Mouse (Mus musculus): ENCODE measurements at regions not wholly inside any gene's neighbourhood (a gene's known extent, or its start where the extent isn't known, plus 50 kb on each side); places are given as distances from the start of the nearest gene placed in this dataset.

GRCm38 (mm10) chr14:48942882-48943281 lies 123.0 kb upstream of the Ap5m1 start:
- no peak overlapping the region for H3K4me3 ChIP-seq (ENCODE audit: low read length)
- H3K36me3 ChIP-seq (ENCODE audit: control insufficient read depth, insufficient read depth) = no peaks in the 10 kb centered on the region
- H3K27me3 ChIP-seq (ENCODE audit: control insufficient read depth, insufficient read depth, low read length) = no peaks in the 10 kb centered on the region

GRCm38 (mm10) chr14:48930886-48931285 lies 135.0 kb upstream of the Ap5m1 start:
- H3K4me3 ChIP-seq (ENCODE audit: low read length) = no peak overlapping the region
- no peaks in the 10 kb centered on the region for H3K4me1 ChIP-seq (ENCODE audit: control insufficient read depth, insufficient read depth, low read length)

More at GRCm38 (mm10) chr14:48942882-48943281, 123.0 kb upstream of the Ap5m1 start:
- no peaks in the 10 kb centered on the region for H3K4me1 ChIP-seq (ENCODE audit: control insufficient read depth, insufficient read depth, low read length)
- no peak overlapping the region for H3K27ac ChIP-seq (ENCODE audit: low read length)
- H3K9ac ChIP-seq (ENCODE audit: low read length) = no peak overlapping the region
- H3K4me2 ChIP-seq (ENCODE audit: low read depth, low read length) = no peak overlapping the region
- H3K9me3 ChIP-seq (replicated peaks; ENCODE audit: control insufficient read depth, low read length) = no peaks in the 10 kb centered on the region
- WGBS = 58% methylated on average over 10 of the region's 10 CpGs
- no peak for ATAC-seq (replicated peaks; ENCODE audit: extremely low read depth, insufficient read depth, low FRiP score)

GRCm38 (mm10) chr14:48925870-48926269 lies 140.0 kb upstream of the Ap5m1 start:
- Histone ChIP-seq H3K9me3 (replicated peaks; ENCODE audit: control insufficient read depth, low read length) (no peaks in the 10 kb centered on the region), H3K27me3 (ENCODE audit: control insufficient read depth, insufficient read depth, low read length) (no peaks in the 10 kb centered on the region), H3K36me3 (ENCODE audit: control insufficient read depth, insufficient read depth) (no peaks in the 10 kb centered on the region), H3K4me2 (ENCODE audit: low read depth, low read length) (no peak overlapping the region), H3K4me3 (ENCODE audit: low read length) (no peak overlapping the region), H3K4me1 (ENCODE audit: control insufficient read depth, insufficient read depth, low read length) (no peaks in the 10 kb centered on the region), H3K9ac (ENCODE audit: low read length) (no peak overlapping the region), H3K27ac (ENCODE audit: low read length) (no peak overlapping the region)
- WGBS = 70% methylated on average over 1 of the region's 1 CpGs
- no peak; the same call in 1 of the 2 replicates for ATAC-seq (replicated peaks; ENCODE audit: extremely low read depth, insufficient read depth, low FRiP score)

More at GRCm38 (mm10) chr14:48930886-48931285, 135.0 kb upstream of the Ap5m1 start:
- no peak overlapping the region for H3K27ac ChIP-seq (ENCODE audit: low read length)
- WGBS = 81% methylated on average over 9 of the region's 9 CpGs
- H3K4me2 ChIP-seq (ENCODE audit: low read depth, low read length) = no peak overlapping the region
- H3K27me3 ChIP-seq (ENCODE audit: control insufficient read depth, insufficient read depth, low read length) = no peaks in the 10 kb centered on the region
- no peaks in the 10 kb centered on the region for H3K9me3 ChIP-seq (replicated peaks; ENCODE audit: control insufficient read depth, low read length)
- no peaks in the 10 kb centered on the region for H3K36me3 ChIP-seq (ENCODE audit: control insufficient read depth, insufficient read depth)
- no peak overlapping the region for H3K9ac ChIP-seq (ENCODE audit: low read length)
- no peak for ATAC-seq (replicated peaks; ENCODE audit: extremely low read depth, insufficient read depth, low FRiP score)

DNA sequence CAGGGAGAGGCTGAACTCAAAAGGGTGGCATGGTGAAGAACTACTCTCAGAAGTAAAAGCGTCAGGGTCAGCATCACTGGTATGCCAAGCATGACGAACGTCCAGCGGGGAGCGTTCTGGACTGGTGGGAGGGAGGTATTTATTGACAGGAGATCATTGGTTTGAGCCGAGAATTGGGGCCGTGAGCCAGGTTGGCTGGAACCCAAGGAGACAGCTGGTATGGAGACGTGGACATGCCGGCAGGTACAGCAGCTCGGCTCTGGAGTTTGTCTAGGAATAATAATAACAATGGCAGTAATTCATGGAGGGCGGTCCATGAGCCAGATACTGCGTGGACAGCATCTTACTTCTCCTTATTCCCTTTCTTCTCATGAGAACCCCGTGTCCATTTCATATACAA lies 156.5 kb upstream of the Ap5m1 start:
- WGBS = 55% methylated on average over 13 of the region's 13 CpGs

DNA sequence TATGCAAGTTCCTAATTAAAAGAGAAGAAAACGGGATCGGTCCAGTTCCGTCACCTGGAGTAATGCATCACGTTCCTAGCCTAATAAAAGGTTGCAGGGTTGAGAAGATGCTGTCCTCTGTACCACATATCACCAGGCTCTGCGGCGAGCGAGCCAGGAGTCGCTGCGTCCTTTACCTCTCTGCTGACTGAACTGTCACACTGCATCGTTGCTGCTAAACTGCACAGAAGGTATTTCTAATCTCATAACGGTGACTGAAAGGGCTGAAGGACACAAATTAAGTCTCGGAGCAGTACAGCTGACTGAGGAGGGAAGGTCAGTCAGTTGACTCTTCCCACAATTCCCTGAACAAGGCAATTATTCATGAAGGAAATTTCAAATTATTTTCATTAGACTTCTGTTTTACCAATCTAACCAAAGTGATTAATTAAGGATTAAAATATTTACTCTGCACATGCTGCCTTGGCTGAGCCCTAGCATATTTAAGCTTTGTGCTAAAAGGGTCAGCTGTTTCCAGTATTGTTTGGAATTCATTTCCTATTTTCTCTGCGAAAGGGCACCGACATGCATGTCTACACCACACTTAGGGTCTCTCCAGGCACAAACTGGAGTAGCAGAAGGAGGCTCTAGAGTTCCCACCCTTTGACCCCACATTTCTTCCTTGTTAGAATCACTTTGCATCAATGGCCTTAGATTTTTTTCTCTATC lies 157.8 kb upstream of the Ap5m1 start:
- Histone ChIP-seq H3K4me2 (ENCODE audit: low read depth, low read length) (no peak overlapping the region), H3K9ac (ENCODE audit: low read length) (no peak overlapping the region), H3K27ac (ENCODE audit: low read length) (no peak overlapping the region), H3K9me3 (replicated peaks; ENCODE audit: control insufficient read depth, low read length) (no peaks in the 10 kb centered on the region), H3K4me3 (ENCODE audit: low read length) (no peak overlapping the region), H3K4me1 (ENCODE audit: control insufficient read depth, insufficient read depth, low read length) (no peaks in the 10 kb centered on the region), H3K36me3 (ENCODE audit: control insufficient read depth, insufficient read depth) (no peaks in the 10 kb centered on the region), H3K27me3 (ENCODE audit: control insufficient read depth, insufficient read depth, low read length) (no peaks in the 10 kb centered on the region; the same call in 1 of the 2 replicates)
- ATAC-seq (replicated peaks; ENCODE audit: extremely low read depth, insufficient read depth, low FRiP score) = no peak
- 71% methylated on average over 14 of the region's 14 CpGs for WGBS

More for the DNA sequence above, 156.5 kb upstream of the Ap5m1 start:
- H3K27ac ChIP-seq (ENCODE audit: low read length) = no peak overlapping the region
- ATAC-seq (replicated peaks; ENCODE audit: extremely low read depth, insufficient read depth, low FRiP score) = no peak
- H3K4me1 ChIP-seq (ENCODE audit: control insufficient read depth, insufficient read depth, low read length) = no peaks in the 10 kb centered on the region
- H3K4me2 ChIP-seq (ENCODE audit: low read depth, low read length) = no peak overlapping the region
- H3K36me3 ChIP-seq (ENCODE audit: control insufficient read depth, insufficient read depth) = no peaks in the 10 kb centered on the region
- no peak overlapping the region for H3K9ac ChIP-seq (ENCODE audit: low read length)
- no peaks in the 10 kb centered on the region for H3K9me3 ChIP-seq (replicated peaks; ENCODE audit: control insufficient read depth, low read length)
- no peaks in the 10 kb centered on the region; the same call in 1 of the 2 replicates for H3K27me3 ChIP-seq (ENCODE audit: control insufficient read depth, insufficient read depth, low read length)
- H3K4me3 ChIP-seq (ENCODE audit: low read length) = no peak overlapping the region

GRCm38 (mm10) chr14:48907403-48907973 lies 158.4 kb upstream of the Ap5m1 start:
- H3K4me3 ChIP-seq (ENCODE audit: low read length) = no peak overlapping the region
- no peaks in the 10 kb centered on the region for H3K36me3 ChIP-seq (ENCODE audit: control insufficient read depth, insufficient read depth)
- 61% methylated on average over 6 of the region's 6 CpGs for WGBS
- no peak for ATAC-seq (replicated peaks; ENCODE audit: extremely low read depth, insufficient read depth, low FRiP score)
- H3K9ac ChIP-seq (ENCODE audit: low read length) = no peak overlapping the region
- H3K4me1 ChIP-seq (ENCODE audit: control insufficient read depth, insufficient read depth, low read length) = no peaks in the 10 kb centered on the region
- no peaks in the 10 kb centered on the region for H3K9me3 ChIP-seq (replicated peaks; ENCODE audit: control insufficient read depth, low read length)
- H3K27ac ChIP-seq (ENCODE audit: low read length) = no peak overlapping the region
- H3K27me3 ChIP-seq (ENCODE audit: control insufficient read depth, insufficient read depth, low read length) = no peaks in the 10 kb centered on the region; the same call in 1 of the 2 replicates
- H3K4me2 ChIP-seq (ENCODE audit: low read depth, low read length) = no peak overlapping the region

GRCm38 (mm10) chr14:48906956-48907355 lies 158.9 kb upstream of the Ap5m1 start:
- H3K36me3 ChIP-seq (ENCODE audit: control insufficient read depth, insufficient read depth) = no peaks in the 10 kb centered on the region
- 96% methylated on average over 1 of the region's 1 CpGs for WGBS
- H3K27ac ChIP-seq (ENCODE audit: low read length) = no peak overlapping the region
- H3K4me1 ChIP-seq (ENCODE audit: control insufficient read depth, insufficient read depth, low read length) = no peaks in the 10 kb centered on the region
- no peaks in the 10 kb centered on the region for H3K9me3 ChIP-seq (replicated peaks; ENCODE audit: control insufficient read depth, low read length)
- no peak for ATAC-seq (replicated peaks; ENCODE audit: extremely low read depth, insufficient read depth, low FRiP score)
- no peak overlapping the region for H3K4me3 ChIP-seq (ENCODE audit: low read length)
- no peak overlapping the region for H3K9ac ChIP-seq (ENCODE audit: low read length)
- H3K4me2 ChIP-seq (ENCODE audit: low read depth, low read length) = no peak overlapping the region
- H3K27me3 ChIP-seq (ENCODE audit: control insufficient read depth, insufficient read depth, low read length) = no peaks in the 10 kb centered on the region; the same call in 1 of the 2 replicates

DNA sequence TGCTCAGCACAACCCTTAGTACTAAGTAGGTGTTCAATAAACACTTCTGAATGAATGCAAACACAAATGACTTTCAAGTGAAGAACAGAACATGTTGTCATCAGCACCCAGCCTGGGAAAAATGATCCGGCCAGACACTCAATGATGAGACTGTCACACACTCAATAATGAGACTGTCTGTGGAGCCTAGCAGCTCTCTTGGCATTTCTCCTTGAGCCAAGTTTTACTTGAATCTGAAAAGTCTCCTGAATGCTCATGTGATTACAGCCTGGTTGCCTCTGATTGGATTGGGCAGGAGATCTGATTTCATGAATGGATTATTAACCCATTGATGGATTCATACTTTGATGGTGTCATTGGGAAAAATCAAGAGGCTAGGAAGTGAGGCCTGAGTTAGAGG lies 161.3 kb upstream of the Ap5m1 start:
- 85% methylated on average over 1 of the region's 1 CpGs for WGBS
- H3K9ac ChIP-seq (ENCODE audit: low read length) = no peak overlapping the region
- H3K9me3 ChIP-seq (replicated peaks; ENCODE audit: control insufficient read depth, low read length) = no peaks in the 10 kb centered on the region
- no peak overlapping the region for H3K4me3 ChIP-seq (ENCODE audit: low read length)
- no peak overlapping the region for H3K27ac ChIP-seq (ENCODE audit: low read length)
- no peak overlapping the region for H3K4me2 ChIP-seq (ENCODE audit: low read depth, low read length)
- H3K36me3 ChIP-seq (ENCODE audit: control insufficient read depth, insufficient read depth) = no peaks in the 10 kb centered on the region
- H3K27me3 ChIP-seq (ENCODE audit: control insufficient read depth, insufficient read depth, low read length) = no peaks in the 10 kb centered on the region; the same call in 1 of the 2 replicates
- ATAC-seq (replicated peaks; ENCODE audit: extremely low read depth, insufficient read depth, low FRiP score) = no peak
- no peaks in the 10 kb centered on the region for H3K4me1 ChIP-seq (ENCODE audit: control insufficient read depth, insufficient read depth, low read length)

DNA sequence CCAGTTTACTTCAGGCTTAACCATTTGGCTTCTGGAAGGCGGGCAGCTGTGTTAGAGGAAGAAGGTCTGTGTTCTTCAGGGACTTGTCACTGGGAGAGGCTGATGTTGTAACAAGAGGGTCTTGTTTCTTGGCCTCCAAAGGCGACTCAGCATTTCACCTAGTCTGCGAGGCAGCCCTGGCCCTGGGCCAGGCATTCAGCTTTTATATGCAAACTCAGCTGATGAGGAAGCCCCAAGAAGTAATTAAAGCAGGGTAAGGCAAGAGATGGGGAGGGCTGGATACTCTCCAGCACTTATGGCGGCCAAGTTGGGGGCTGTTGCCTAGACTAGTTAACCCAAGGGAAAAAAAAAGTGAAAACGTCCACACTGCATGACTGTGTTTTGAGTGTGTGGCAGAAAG lies 162.4 kb upstream of the Ap5m1 start:
- H3K9ac ChIP-seq (ENCODE audit: low read length) = no peak overlapping the region
- no peak overlapping the region for H3K27ac ChIP-seq (ENCODE audit: low read length)
- H3K4me3 ChIP-seq (ENCODE audit: low read length) = no peak overlapping the region
- H3K27me3 ChIP-seq (ENCODE audit: control insufficient read depth, insufficient read depth, low read length) = no peaks in the 10 kb centered on the region; the same call in 1 of the 2 replicates
- 36% methylated on average over 5 of the region's 5 CpGs for WGBS
- no peaks in the 10 kb centered on the region for H3K36me3 ChIP-seq (ENCODE audit: control insufficient read depth, insufficient read depth)
- no peak overlapping the region for H3K4me2 ChIP-seq (ENCODE audit: low read depth, low read length)
- ATAC-seq (replicated peaks; ENCODE audit: extremely low read depth, insufficient read depth, low FRiP score) = no peak
- H3K4me1 ChIP-seq (ENCODE audit: control insufficient read depth, insufficient read depth, low read length) = no peaks in the 10 kb centered on the region
- H3K9me3 ChIP-seq (replicated peaks; ENCODE audit: control insufficient read depth, low read length) = no peaks in the 10 kb centered on the region

Measured in heart, embryonic 16.5 days (tissue).